ENCODE assay signal across 8 mouse cellular contexts in genomic region chr14:103051159-103051769, GRCm38 (mm10). TPM values are rescaled to one million over a fixed set of nuclear protein-coding genes. Genes with fewer than 3 reads are reported as not detected.
DNase-seq lines count a peak whose midpoint lies in the region; ATAC-seq and TF ChIP-seq lines count a peak whose summit lies in the region.

No protein-coding gene starts in this region.

- 31% methylated on average over 8 of the region's 8 CpGs for WGBS in hindbrain, postnatal 0 days
- 19% methylated on average over 8 of the region's 8 CpGs for WGBS in macrophage (ENCODE audit: missing documents)

- TF ChIP-seq CTCF in hindbrain, postnatal 0 days (IDR thresholded peaks at IDR 0.05; ENCODE audit: low read depth): peak; percentile 98

- no peaks in the 10 kb centered on the region for H3K36me3 ChIP-seq in hindbrain, postnatal 0 days (ENCODE audit: insufficient read depth, low read length)
- H3K36me3 ChIP-seq in macrophage (ENCODE audit: inconsistent target): peaks cover 10% of the 10 kb centered on the region

- no peaks in the 10 kb centered on the region for H3K9me3 ChIP-seq in hindbrain, postnatal 0 days (ENCODE audit: low read length)

- no peak overlapping the region for H3K4me2 ChIP-seq in hindbrain, postnatal 0 days (ENCODE audit: low read depth, low read length)

- no peak overlapping the region for H3K27ac ChIP-seq in hindbrain, postnatal 0 days
- H3K27ac ChIP-seq in macrophage: 0 out of 2 replicates have a peak overlapping the region, but pooled peaks have one; percentile 19

- ATAC-seq in hindbrain, postnatal 0 days: peak; percentile 87

- no peaks in the 10 kb centered on the region; the same call in 1 of the 2 replicates for H3K79me2 ChIP-seq in macrophage (ENCODE audit: inconsistent target)

- H3K4me1 ChIP-seq in hindbrain, postnatal 0 days (ENCODE audit: insufficient read depth, low read length): no peaks in the 10 kb centered on the region

- H3K27me3 ChIP-seq in hindbrain, postnatal 0 days (ENCODE audit: insufficient read depth, low read length): no peaks in the 10 kb centered on the region

- no peak overlapping the region for H3K4me3 ChIP-seq in hindbrain, postnatal 0 days (ENCODE audit: low read length)
- no peak overlapping the region for H3K4me3 ChIP-seq in macrophage (ENCODE audit: inconsistent target)

- no peak overlapping the region for H3K9ac ChIP-seq in hindbrain, postnatal 0 days (replicated peaks; ENCODE audit: low read length)

- peak; percentile 88 for DNase-seq in R1 (ENCODE audit: low read depth, low spot score)
- peak; percentile 81 to 90 for DNase-seq in cerebellum, postnatal 14 days
- peak; percentile 64 to 85 for DNase-seq in frontal cortex, postnatal 36 days (ENCODE audit: low spot score in 2 of 2)
- peak; percentile 76 for DNase-seq in hindbrain, postnatal 0 days (ENCODE audit: low spot score)
- peak; percentile 53 for DNase-seq in left cerebral cortex, adult 11 months (ENCODE audit: low spot score)
- DNase-seq in right cerebral cortex, adult 2 months (ENCODE audit: low spot score in 2 of 2): peak; percentile 73 to 83
- DNase-seq in urinary bladder, postnatal 14 days (ENCODE audit: low spot score): peak; percentile 85

RNA-seq across cellular contexts. Expression of gene Acod1, which starts 4.5 kb away (rescaled TPM):
- total RNA-seq in hindbrain, postnatal 0 days (2014; rRNA removed): not detected in 2 replicates
- polyA plus RNA-seq in hindbrain, postnatal 0 days (2015; fragmentation: Nextera tagmentation; extraction: Ambion mirVana): not detected in 2 replicates
- 1,000 to 10,000 TPM in 9 of 26 experiments, 100 to 1,000 TPM in 11, 10 to 100 TPM in 4, 1 to 10 TPM in 2; 6.8 to 5,659 (median 647) TPM for total RNA-seq in macrophage (2018; cell fraction: chromatin; rRNA removed)
- 1,000 to 10,000 TPM in 10 of 26 experiments, 100 to 1,000 TPM in 8, 10 to 100 TPM in 4, 1 to 10 TPM in 4; 5.8 to 5,279 (median 809) TPM for total RNA-seq in macrophage (2018; cell fraction: cytosol; rRNA removed)
- 1,000 to 10,000 TPM in 15 of 26 experiments, 100 to 1,000 TPM in 6, 10 to 100 TPM in 5; 13.1 to 5,165 (median 1,063) TPM for total RNA-seq in macrophage (2018; cell fraction: nucleus; rRNA removed)
- 12.2 to 32.9 TPM (median 13.4 TPM) in 3 replicates for polyA plus RNA-seq in macrophage (2018)

RNA-seq across cellular contexts. Expression of gene Cln5, which starts 18.8 kb away (rescaled TPM):
- 11.8 and 14.9 TPM in 2 replicates for total RNA-seq in hindbrain, postnatal 0 days (2014; rRNA removed)
- polyA plus RNA-seq in hindbrain, postnatal 0 days (2015; fragmentation: Nextera tagmentation; extraction: Ambion mirVana): 14.0 and 14.5 TPM in 2 replicates
- total RNA-seq in macrophage (2018; cell fraction: chromatin; rRNA removed): 100 to 1,000 TPM in 4 of 26 experiments, 10 to 100 TPM in 22; 23.3 to 150 (median 64.8) TPM
- 100 to 1,000 TPM; 102 to 195 (median 120) TPM for total RNA-seq in macrophage (2018; cell fraction: cytosol; rRNA removed)
- 100 to 1,000 TPM in 22 of 26 experiments, 10 to 100 TPM in 4; 76.2 to 217 (median 134) TPM for total RNA-seq in macrophage (2018; cell fraction: nucleus; rRNA removed)
- polyA plus RNA-seq in macrophage (2018): 76.7 to 111 TPM (median 104 TPM) in 3 replicates

RNA-seq across cellular contexts. Expression of gene Fbxl3, which starts 48.1 kb away (rescaled TPM):
- total RNA-seq in hindbrain, postnatal 0 days (2014; rRNA removed): 53.7 and 61.6 TPM in 2 replicates
- polyA plus RNA-seq in hindbrain, postnatal 0 days (2015; fragmentation: Nextera tagmentation; extraction: Ambion mirVana): 26.7 and 27.4 TPM in 2 replicates
- total RNA-seq in macrophage (2018; cell fraction: chromatin; rRNA removed): 100 to 1,000 TPM; 139 to 437 (median 255) TPM
- total RNA-seq in macrophage (2018; cell fraction: cytosol; rRNA removed): 10 to 100 TPM; 30.9 to 98.7 (median 59.1) TPM
- total RNA-seq in macrophage (2018; cell fraction: nucleus; rRNA removed): 100 to 1,000 TPM in 25 of 26 experiments, 10 to 100 TPM in 1; 89.1 to 303 (median 191) TPM
- polyA plus RNA-seq in macrophage (2018): 27.5 to 57.4 TPM (median 29.6 TPM) in 3 replicates

Comparison
In these comparisons a context has a peak if more than half of its experiments do, and no peak if none do; other contexts are left out.
1. RNA of gene Acod1, which starts 4.5 kb away (polyA plus RNA-seq): 12.2 to 32.9 TPM in macrophage; not detected in hindbrain, postnatal 0 days; every median in the first group is over 10 times any median in the second.
2. Peak in every context shown above with its lines, with median percentiles within 50 percentile points of each other: DNase-seq.